Mouse (Mus musculus) lung, postnatal 0 days (tissue): ENCODE measurements around the gene Rhobtb1. TPM values are rescaled to one million over a fixed set of nuclear protein-coding genes. Genes with fewer than 3 reads are reported as not detected.

Source experiments
- ATAC-seq: fragments of 200-750 bp; cut with Nextera tagmentation; 2 replicates; pipeline ENCODE4 v1.8.0; 2017; ENCODE audit warnings: moderate library complexity
- DNase-seq: peaks from one replicate; pipeline ENCODE4 v3.0.0-alpha.2; 2016; ENCODE audit warnings: low spot score
- H3K27ac ChIP-seq: fragments of 300-500 bp; sonication (generic); 2 replicates; pipeline ENCODE4 v1.5.1; 2014; ENCODE audit warnings: antibody characterized with exemption, mild to moderate bottlenecking, low read length, mixed read lengths
- H3K27me3 ChIP-seq: fragments of 300-500 bp; sonication (generic); replicated peaks from 2 replicates; pipeline ENCODE4 v1.6.1; 2014; ENCODE audit warnings: low read length, mixed read lengths; ENCODE audit not compliant: insufficient read depth
- H3K36me3 ChIP-seq: fragments of 300-500 bp; sonication (generic); 2 replicates; pipeline ENCODE4 v1.6.1; 2014; ENCODE audit warnings: low read length, mixed read lengths; ENCODE audit not compliant: insufficient read depth
- H3K4me1 ChIP-seq: fragments of 300-500 bp; sonication (generic); 2 replicates; pipeline ENCODE4 v1.6.1; 2014; ENCODE audit warnings: antibody characterized with exemption, low read depth, low read length, mixed read lengths; ENCODE audit not compliant: insufficient read depth
- H3K4me2 ChIP-seq: fragments of 300-500 bp; sonication (generic); replicated peaks from 2 replicates; pipeline ENCODE4 v1.6.1; 2014; ENCODE audit warnings: low read depth, mild to moderate bottlenecking, low read length, moderate library complexity, mixed read lengths
- H3K4me3 ChIP-seq: fragments of 300-500 bp; sonication (generic); 2 replicates; pipeline ENCODE4 v1.5.1; 2014; ENCODE audit warnings: low read depth, low read length
- H3K9ac ChIP-seq: fragments of 300-500 bp; sonication (generic); replicated peaks from 2 replicates; pipeline ENCODE4 v1.6.1; 2014; ENCODE audit warnings: low read depth, mild to moderate bottlenecking
- H3K9me3 ChIP-seq: fragments of 300-500 bp; sonication (generic); 2 replicates; pipeline ENCODE4 v1.6.1; 2016; ENCODE audit warnings: low read length, mixed read lengths
- CTCF ChIP-seq: IDR thresholded peaks from 2 replicates; pipeline ENCODE4 v1.5.1; 2016; ENCODE audit warnings: antibody characterized with exemption, mild to moderate bottlenecking
- EP300 ChIP-seq: IDR thresholded peaks from 2 replicates; pipeline ENCODE4 v1.6.1; 2016; ENCODE audit warnings: antibody characterized with exemption, mild to moderate bottlenecking, control low read depth
- WGBS: fragments of 180-500 bp; shearing (Covaris S2); extraction: QIAGEN DNeasy Blood & Tissue Kit; methylation state at CpG from one replicate; pipeline ENCODE4 v1.1.7; 2014; 5-methylcytosine and 5-hydroxymethylcytosine counted together
- polyA plus RNA-seq: library from polyadenylated mRNA; unstranded; fragments of >200 nt; fragmentation: Nextera tagmentation; extraction: Ambion mirVana; gene quantifications from 2 replicates; pipeline ENCODE4 v1.2.1, GENCODE M21; 2015

Gene Rhobtb1
- polyA plus RNA-seq: 12.7 and 15.2 TPM in 2 replicates

DNA sequence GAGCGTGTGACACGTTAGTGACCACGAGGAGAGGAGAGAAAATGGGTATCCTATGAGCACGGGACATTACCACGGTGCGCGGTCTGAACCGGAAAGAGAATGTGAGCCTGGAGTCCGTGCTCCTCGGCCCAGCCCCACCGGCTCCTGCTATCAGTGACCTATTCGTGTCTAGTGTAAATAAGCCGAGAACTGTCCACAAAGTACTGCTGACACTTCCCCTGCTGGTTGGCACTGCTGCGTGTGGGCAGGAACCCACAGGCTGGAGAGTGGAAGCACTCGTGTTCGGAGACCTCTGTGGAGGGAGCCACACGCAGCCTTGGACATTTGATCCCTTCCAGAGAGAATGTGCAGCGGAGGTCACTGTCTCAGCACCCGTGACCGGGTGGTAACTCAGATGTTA, at the start of gene Rhobtb1:
Gene Rhobtb1 (plus strand): TSS at position 390 of the 400 bp plus-strand sequence.
- DNase-seq: peak; percentile 27
- TF ChIP-seq CTCF: 0 out of 2 replicates have a peak, but pooled peaks have one; percentile 3
- TF ChIP-seq EP300: no peak
- WGBS: 24% methylated on average over 20 of the region's 20 CpGs
- peak; percentile 52 for ATAC-seq
- H3K9me3 ChIP-seq: no peaks in the 10 kb centered on the region
- no peaks in the 10 kb centered on the region for H3K4me1 ChIP-seq
- no peak within 1 kb of the TSS for H3K27ac ChIP-seq
- no peak within 1 kb of the TSS for H3K4me3 ChIP-seq
- peak within 1 kb of the TSS; percentile 42 for H3K4me2 ChIP-seq
- H3K9ac ChIP-seq: no peak within 1 kb of the TSS
- H3K27me3 ChIP-seq: no peaks in the 10 kb centered on the region
- no peaks in the 10 kb centered on the region for H3K36me3 ChIP-seq

DNA sequence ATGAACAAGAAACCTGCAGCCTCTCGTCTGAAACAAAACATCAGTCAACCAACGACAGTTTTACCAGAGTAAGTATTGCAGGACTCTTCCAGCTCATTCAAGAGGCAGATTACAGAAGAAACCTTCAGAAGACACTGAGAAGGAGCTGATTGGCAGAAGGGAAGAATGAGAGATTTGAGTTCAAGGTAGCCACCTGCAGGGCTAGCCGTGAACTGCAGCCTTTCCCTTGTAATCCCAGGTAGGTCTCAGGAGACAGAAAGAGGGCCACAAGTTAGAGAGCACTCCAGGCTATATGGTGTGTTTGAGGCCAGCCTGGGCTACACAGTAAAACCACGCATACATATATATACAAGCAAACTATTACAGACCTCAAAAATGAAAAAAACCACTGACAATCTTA, 49.2 kb upstream of the Rhobtb1 start:
- H3K9ac ChIP-seq: no peak overlapping the region
- no peaks in the 10 kb centered on the region for H3K36me3 ChIP-seq
- H3K9me3 ChIP-seq: no peaks in the 10 kb centered on the region
- ATAC-seq (no peak), DNase-seq (peak; percentile 62)
- peaks cover 3% of the 10 kb centered on the region; the same call in 1 of the 2 replicates for H3K4me1 ChIP-seq
- no peak overlapping the region for H3K27ac ChIP-seq
- no peaks in the 10 kb centered on the region for H3K27me3 ChIP-seq
- WGBS: 74% methylated on average over 4 of the region's 4 CpGs
- H3K4me3 ChIP-seq: no peak overlapping the region
- H3K4me2 ChIP-seq: no peak overlapping the region
- peak; percentile 76 for TF ChIP-seq CTCF
- no peak for TF ChIP-seq EP300

DNA sequence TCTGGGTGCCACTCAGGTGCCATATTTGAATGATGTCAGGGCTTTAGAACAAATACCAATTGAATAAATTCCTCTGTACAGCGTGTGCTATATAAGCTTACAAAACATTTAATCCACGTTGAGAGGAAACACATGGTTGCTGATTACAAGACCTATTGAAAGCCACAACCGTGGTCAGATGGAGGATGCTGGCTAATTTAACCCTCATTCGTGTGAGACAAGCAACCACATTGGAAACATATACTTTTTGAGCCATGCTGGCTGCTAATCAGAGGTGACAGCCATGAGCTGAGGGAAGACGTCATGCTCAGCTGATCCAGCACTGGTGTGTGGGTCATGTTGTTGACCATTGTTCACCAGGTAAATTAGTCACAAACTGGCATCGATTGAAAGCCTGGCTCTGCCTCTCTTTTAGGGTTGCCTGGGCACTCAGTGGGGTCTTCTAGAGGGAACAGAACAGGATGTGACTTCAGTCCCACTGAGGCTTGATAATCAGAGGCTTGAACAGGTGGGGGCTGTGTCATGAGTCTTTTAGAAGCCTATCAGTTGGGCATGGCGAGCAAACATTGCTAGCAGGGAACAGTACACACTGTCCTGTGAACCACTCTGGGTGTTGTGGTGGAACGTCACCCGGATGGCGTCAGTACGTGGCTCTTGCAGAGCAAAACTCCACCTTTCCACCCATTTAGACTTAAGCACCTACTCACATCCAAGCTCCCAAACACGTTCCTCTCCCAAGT, 46.9 kb upstream of the Rhobtb1 start:
- Histone ChIP-seq H3K9me3 (no peaks in the 10 kb centered on the region), H3K36me3 (no peaks in the 10 kb centered on the region), H3K4me1 (peaks cover 3% of the 10 kb centered on the region; the same call in 1 of the 2 replicates), H3K4me2 (no peak overlapping the region), H3K27ac (peak overlapping the region; percentile 47; the same call in 1 of the 2 replicates), H3K9ac (no peak overlapping the region), H3K4me3 (no peak overlapping the region), H3K27me3 (no peaks in the 10 kb centered on the region)
- peak; percentile 85 for DNase-seq
- TF ChIP-seq EP300: peak; percentile 99
- TF ChIP-seq CTCF: no peak
- WGBS: 55% methylated on average over 12 of the region's 12 CpGs
- ATAC-seq: peak; percentile 96

- WGBS: 41% methylated on average over 9 of the region's 9 CpGs
- peak overlapping the region; percentile 47; the same call in 1 of the 2 replicates for H3K27ac ChIP-seq
- no peak for DNase-seq
Measured at GRCm38 (mm10) chr10:69104883-69105225, 46.4 kb upstream of the Rhobtb1 start.

DNA sequence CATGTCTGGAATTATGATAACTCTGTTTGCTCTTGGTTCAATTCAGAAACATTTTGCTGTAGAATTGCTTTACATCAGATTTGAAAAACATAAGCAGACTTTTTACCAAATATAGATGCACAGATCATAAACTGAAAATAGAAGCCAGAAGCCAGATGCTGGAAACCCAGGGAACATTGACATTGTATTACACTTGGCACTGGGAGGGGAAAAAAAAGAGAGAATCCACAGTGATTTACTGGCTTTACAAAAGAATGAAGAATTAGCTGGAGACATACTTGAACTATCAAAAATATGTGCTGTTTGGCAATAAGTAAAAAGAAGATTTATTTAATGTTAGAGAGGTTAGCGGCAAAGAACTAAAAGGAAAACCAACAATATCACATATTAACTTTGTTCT, 44.4 kb upstream of the Rhobtb1 start:
- 23% methylated on average over 1 of the region's 1 CpGs for WGBS
- Histone ChIP-seq H3K9me3 (no peaks in the 10 kb centered on the region), H3K4me2 (no peak overlapping the region), H3K36me3 (no peaks in the 10 kb centered on the region), H3K27me3 (no peaks in the 10 kb centered on the region), H3K4me1 (peaks cover 3% of the 10 kb centered on the region; the same call in 1 of the 2 replicates), H3K9ac (no peak overlapping the region), H3K27ac (no peak overlapping the region), H3K4me3 (no peak overlapping the region)
- TF ChIP-seq CTCF (no peak), EP300 (0 out of 2 replicates have a peak, but pooled peaks have one; percentile 3)
- DNase-seq (peak; percentile 57), ATAC-seq (no peak)

More at GRCm38 (mm10) chr10:69104883-69105225, 46.4 kb upstream of the Rhobtb1 start:
- Histone ChIP-seq H3K27me3 (no peaks in the 10 kb centered on the region), H3K36me3 (no peaks in the 10 kb centered on the region), H3K9me3 (no peaks in the 10 kb centered on the region), H3K4me2 (no peak overlapping the region), H3K4me1 (peaks cover 3% of the 10 kb centered on the region; the same call in 1 of the 2 replicates), H3K9ac (no peak overlapping the region), H3K4me3 (no peak overlapping the region)
- peak; percentile 19; the same call in 1 of the 2 replicates for TF ChIP-seq CTCF
- no peak; the same call in 1 of the 2 replicates for TF ChIP-seq EP300
- ATAC-seq: no peak

- TF ChIP-seq EP300 (0 out of 2 replicates have a peak, but pooled peaks have one; percentile 4), CTCF (no peak)
- Histone ChIP-seq H3K27ac (no peak overlapping the region), H3K9ac (no peak overlapping the region), H3K4me2 (peak overlapping the region; percentile 22; the same call in 1 of the 2 replicates), H3K9me3 (no peaks in the 10 kb centered on the region), H3K36me3 (no peaks in the 10 kb centered on the region), H3K4me3 (no peak overlapping the region), H3K4me1 (peaks cover 3% of the 10 kb centered on the region; the same call in 1 of the 2 replicates), H3K27me3 (no peaks in the 10 kb centered on the region)
- DNase-seq (peak; percentile 72), ATAC-seq (peak; percentile 9; the same call in 1 of the 2 replicates)
- WGBS: 11% methylated on average over 8 of the region's 8 CpGs
Measured at GRCm38 (mm10) chr10:69107253-69107652, 44.0 kb upstream of the Rhobtb1 start.
